Mouse (Mus musculus) C2C12 (cell line): Measurements from ENCODE around the gene Vps13d.

Source experiments
- CTCF ChIP-seq: IDR thresholded peaks from one replicate; pipeline ENCODE4 v1.5.1; 2011; ENCODE audit not compliant: control insufficient read depth, insufficient read depth, insufficient read length
- MAX ChIP-seq: IDR thresholded peaks from one replicate; pipeline ENCODE4 v1.6.1; 2011; ENCODE audit warnings: mild to moderate bottlenecking, control low read depth

DNA sequence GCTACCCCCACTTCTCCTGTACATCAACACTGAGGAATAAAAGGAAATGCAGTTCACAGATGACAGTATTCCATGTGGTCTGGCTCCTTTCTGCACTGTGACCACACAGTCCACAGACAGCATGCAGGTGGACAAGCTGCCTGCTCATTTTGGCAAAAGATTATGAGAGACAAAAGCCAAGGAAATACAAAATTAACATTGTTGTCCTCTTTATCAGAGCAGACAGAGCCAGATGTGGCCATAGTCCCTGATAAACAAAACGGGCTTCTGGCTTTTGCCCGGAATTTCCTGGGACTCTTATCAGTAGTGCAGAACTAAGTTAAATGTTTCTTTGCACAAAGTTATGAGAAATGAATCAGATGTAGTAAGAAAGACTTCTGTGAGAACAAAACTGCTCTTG is 161.4 kb downstream of the Vps13d start:
- no peak for TF ChIP-seq CTCF
- no peak for TF ChIP-seq MAX
